Mouse (Mus musculus): ENCODE data around the gene Clic4. TPM values are rescaled to one million over a fixed set of nuclear protein-coding genes. Genes with fewer than 3 reads are reported as not detected.

Gene Clic4
- 147 and 166 TPM in 2 replicates for polyA plus RNA-seq (2015; fragmentation: Nextera tagmentation; extraction: Ambion mirVana)

DNA sequence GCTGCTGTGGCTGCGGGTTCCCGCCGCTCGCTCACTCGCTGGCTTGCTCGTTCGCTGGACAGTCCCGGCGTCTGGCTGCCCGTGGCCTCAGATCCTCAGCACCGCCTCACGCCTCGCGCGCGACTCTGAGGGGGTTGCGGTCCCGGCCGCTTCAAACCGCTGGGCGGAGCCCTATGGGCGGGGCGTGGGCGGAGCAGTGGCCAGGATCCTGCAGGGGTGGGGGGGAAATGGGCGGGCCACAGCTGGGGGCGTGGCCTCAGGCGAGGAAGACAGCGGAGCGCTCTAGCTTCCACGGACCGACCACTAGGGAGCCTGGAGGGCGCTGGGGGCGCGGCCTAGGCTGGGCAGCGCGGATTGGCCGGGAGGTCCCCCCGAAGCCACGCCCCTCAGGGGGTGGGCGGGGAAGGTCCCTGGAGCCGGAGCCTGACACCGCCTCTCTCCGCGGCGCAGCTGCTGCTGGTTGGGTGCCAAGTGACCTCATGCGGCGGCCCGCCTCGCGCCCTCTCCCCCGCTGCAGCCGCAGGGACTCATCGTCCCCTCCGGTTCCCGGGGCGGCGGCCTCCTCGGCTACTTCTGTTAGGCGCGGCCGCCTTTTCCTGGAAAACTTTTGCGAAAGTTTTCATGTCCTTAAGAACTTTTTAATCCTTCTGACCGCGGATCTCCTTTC, at the start of gene Clic4:
TSS of gene Clic4 (minus strand) at position 175 of the 667 bp plus-strand sequence.
- peak; percentile 99 for ATAC-seq (replicated peaks; ENCODE audit: low FRiP score, low read depth)
- Histone ChIP-seq H3K36me3 (ENCODE audit: insufficient read depth, low read length) (no peaks in the 10 kb centered on the region), H3K27me3 (ENCODE audit: insufficient read depth, low read length) (no peaks in the 10 kb centered on the region), H3K9me3 (replicated peaks; ENCODE audit: low read length) (no peaks in the 10 kb centered on the region), H3K4me2 (ENCODE audit: low read length) (peak within 1 kb of the TSS; percentile 56), H3K4me3 (replicated peaks; ENCODE audit: low read depth, low read length) (peak within 1 kb of the TSS; percentile 83), H3K9ac (ENCODE audit: low read depth, low read length) (peak within 1 kb of the TSS; percentile 89), H3K4me1 (replicated peaks; ENCODE audit: insufficient read depth, low read length) (peaks cover 27% of the 10 kb centered on the region), H3K27ac (peak within 1 kb of the TSS; percentile 97)
- peak; percentile 99 for DNase-seq (ENCODE audit: low spot score)
- WGBS: under 1% methylated on average over 59 of the region's 64 CpGs
- peak; percentile 53 for TF ChIP-seq CTCF (IDR thresholded peaks at IDR 0.05; ENCODE audit: low read depth)

DNA sequence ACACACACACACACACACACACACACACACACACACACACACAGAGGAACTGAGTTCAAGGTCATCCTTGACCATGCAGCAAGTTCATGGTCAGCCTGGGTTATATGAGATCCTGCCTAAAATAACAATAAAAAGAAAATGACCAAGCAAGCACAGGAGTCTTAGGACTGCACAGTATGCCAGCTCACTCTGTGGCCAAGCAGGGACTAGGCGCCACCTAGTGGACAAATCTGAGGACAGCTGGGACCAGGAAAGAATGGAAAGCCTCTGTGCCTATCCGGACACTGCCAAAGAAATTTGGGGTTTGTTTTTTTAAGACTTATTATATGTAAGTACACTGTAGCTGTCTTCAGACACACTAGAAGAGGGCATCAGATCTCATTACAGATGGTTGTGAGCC, 45.4 kb upstream of the Clic4 start:
- ATAC-seq (replicated peaks; ENCODE audit: low FRiP score, low read depth): peak; percentile 70; the same call in 1 of the 2 replicates
- no peak overlapping the region for H3K9ac ChIP-seq (ENCODE audit: low read depth, low read length)
- DNase-seq (ENCODE audit: low spot score): peak; percentile 91
- H3K36me3 ChIP-seq (ENCODE audit: insufficient read depth, low read length): peaks cover 61% of the 10 kb centered on the region
- H3K9me3 ChIP-seq (replicated peaks; ENCODE audit: low read length): no peaks in the 10 kb centered on the region
- no peak overlapping the region for H3K4me3 ChIP-seq (replicated peaks; ENCODE audit: low read depth, low read length)
- H3K4me1 ChIP-seq (replicated peaks; ENCODE audit: insufficient read depth, low read length): peaks cover 9% of the 10 kb centered on the region
- H3K27me3 ChIP-seq (ENCODE audit: insufficient read depth, low read length): no peaks in the 10 kb centered on the region
- 7% methylated on average over 2 of the region's 2 CpGs for WGBS
- peak; percentile 96 for TF ChIP-seq CTCF (IDR thresholded peaks at IDR 0.05; ENCODE audit: low read depth)
- H3K27ac ChIP-seq: no peak overlapping the region
- no peak overlapping the region for H3K4me2 ChIP-seq (ENCODE audit: low read length)

DNA sequence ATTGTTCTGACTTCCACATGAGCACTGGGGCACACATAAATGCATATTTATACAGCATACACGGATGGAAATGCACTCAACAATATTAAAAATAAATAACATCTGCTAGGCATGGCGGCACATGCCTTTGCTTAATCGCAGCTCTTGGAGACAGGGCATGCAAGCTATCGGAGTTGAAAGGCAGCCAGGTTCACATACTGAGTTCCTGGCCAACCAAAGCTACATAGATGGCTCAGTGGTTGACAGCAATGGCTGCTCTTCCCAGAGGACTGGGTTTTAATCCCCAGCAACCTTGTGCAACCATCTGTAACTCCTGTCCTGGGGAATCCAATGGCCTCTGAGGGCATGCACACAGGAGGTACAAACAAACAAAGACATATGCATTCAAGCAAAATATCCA, 44.9 kb upstream of the Clic4 start:
- no peaks in the 10 kb centered on the region for H3K9me3 ChIP-seq (replicated peaks; ENCODE audit: low read length)
- TF ChIP-seq CTCF (IDR thresholded peaks at IDR 0.05; ENCODE audit: low read depth): no peak
- no peak overlapping the region for H3K27ac ChIP-seq
- DNase-seq (ENCODE audit: low spot score) (no peak), ATAC-seq (replicated peaks; ENCODE audit: low FRiP score, low read depth) (no peak)
- WGBS: 90% methylated on average over 4 of the region's 4 CpGs
- H3K36me3 ChIP-seq (ENCODE audit: insufficient read depth, low read length): peaks cover 57% of the 10 kb centered on the region
- H3K4me1 ChIP-seq (replicated peaks; ENCODE audit: insufficient read depth, low read length): peaks cover 13% of the 10 kb centered on the region
- no peaks in the 10 kb centered on the region for H3K27me3 ChIP-seq (ENCODE audit: insufficient read depth, low read length)
- H3K9ac ChIP-seq (ENCODE audit: low read depth, low read length): no peak overlapping the region
- no peak overlapping the region for H3K4me3 ChIP-seq (replicated peaks; ENCODE audit: low read depth, low read length)
- H3K4me2 ChIP-seq (ENCODE audit: low read length): no peak overlapping the region

DNA sequence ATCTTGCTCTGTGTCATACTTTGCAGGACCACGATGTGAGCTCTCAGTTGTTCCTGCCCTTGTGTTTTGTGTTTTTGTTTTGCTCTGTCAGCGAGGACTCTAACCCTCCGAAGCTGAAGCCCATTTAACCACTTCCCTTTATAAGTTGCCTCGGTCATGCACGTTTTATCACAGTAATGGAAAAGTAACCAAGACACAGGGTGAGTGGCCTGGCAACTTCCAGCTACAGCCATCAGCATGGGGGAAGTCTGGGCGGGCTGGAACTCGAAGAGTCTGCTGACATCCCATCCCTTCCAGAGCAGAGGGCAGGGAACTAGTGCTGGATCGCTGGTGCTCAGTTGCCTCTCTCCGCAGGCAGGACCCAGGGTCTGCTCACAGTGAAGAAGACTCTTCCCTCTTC, 42.7 kb upstream of the Clic4 start:
- DNase-seq (ENCODE audit: low spot score) (no peak), ATAC-seq (replicated peaks; ENCODE audit: low FRiP score, low read depth) (no peak)
- Histone ChIP-seq H3K4me1 (replicated peaks; ENCODE audit: insufficient read depth, low read length) (peaks cover 16% of the 10 kb centered on the region), H3K9ac (ENCODE audit: low read depth, low read length) (no peak overlapping the region), H3K4me3 (replicated peaks; ENCODE audit: low read depth, low read length) (no peak overlapping the region), H3K9me3 (replicated peaks; ENCODE audit: low read length) (no peaks in the 10 kb centered on the region), H3K36me3 (ENCODE audit: insufficient read depth, low read length) (peaks cover 35% of the 10 kb centered on the region; the same call in 1 of the 2 replicates), H3K27ac (no peak overlapping the region), H3K27me3 (ENCODE audit: insufficient read depth, low read length) (no peaks in the 10 kb centered on the region), H3K4me2 (ENCODE audit: low read length) (no peak overlapping the region)
- 97% methylated on average over 9 of the region's 9 CpGs for WGBS
- TF ChIP-seq CTCF (IDR thresholded peaks at IDR 0.05; ENCODE audit: low read depth): no peak

DNA sequence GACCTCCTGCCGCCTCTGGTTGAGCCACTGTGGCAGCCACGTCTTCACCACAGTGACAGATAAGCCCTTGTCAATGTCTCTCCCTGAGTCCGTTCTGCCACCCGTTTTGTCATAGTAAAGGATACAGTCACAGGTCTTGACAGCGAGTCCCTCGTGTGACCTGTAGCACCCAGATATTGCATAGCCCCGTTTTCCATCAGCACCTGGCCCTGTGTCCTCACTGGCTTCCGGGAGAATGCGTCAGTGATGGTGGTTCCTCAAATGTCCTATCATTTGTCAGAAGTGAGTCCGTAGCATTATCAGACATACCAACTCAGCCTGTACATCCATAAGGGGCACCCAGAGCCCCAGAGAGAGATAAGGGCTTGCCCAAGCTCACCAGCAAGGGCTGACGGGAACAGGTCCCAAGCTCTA, 41.8 kb upstream of the Clic4 start:
- no peak overlapping the region for H3K4me3 ChIP-seq (replicated peaks; ENCODE audit: low read depth, low read length)
- no peak overlapping the region for H3K4me2 ChIP-seq (ENCODE audit: low read length)
- H3K27ac ChIP-seq: no peak overlapping the region
- TF ChIP-seq CTCF (IDR thresholded peaks at IDR 0.05; ENCODE audit: low read depth): no peak
- DNase-seq (ENCODE audit: low spot score): no peak
- no peaks in the 10 kb centered on the region for H3K9me3 ChIP-seq (replicated peaks; ENCODE audit: low read length)
- no peak for ATAC-seq (replicated peaks; ENCODE audit: low FRiP score, low read depth)
- peaks cover 21% of the 10 kb centered on the region for H3K4me1 ChIP-seq (replicated peaks; ENCODE audit: insufficient read depth, low read length)
- WGBS: 86% methylated on average over 11 of the region's 11 CpGs
- H3K36me3 ChIP-seq (ENCODE audit: insufficient read depth, low read length): peaks cover 27% of the 10 kb centered on the region; the same call in 1 of the 2 replicates
- H3K27me3 ChIP-seq (ENCODE audit: insufficient read depth, low read length): no peaks in the 10 kb centered on the region
- no peak overlapping the region for H3K9ac ChIP-seq (ENCODE audit: low read depth, low read length)

DNA sequence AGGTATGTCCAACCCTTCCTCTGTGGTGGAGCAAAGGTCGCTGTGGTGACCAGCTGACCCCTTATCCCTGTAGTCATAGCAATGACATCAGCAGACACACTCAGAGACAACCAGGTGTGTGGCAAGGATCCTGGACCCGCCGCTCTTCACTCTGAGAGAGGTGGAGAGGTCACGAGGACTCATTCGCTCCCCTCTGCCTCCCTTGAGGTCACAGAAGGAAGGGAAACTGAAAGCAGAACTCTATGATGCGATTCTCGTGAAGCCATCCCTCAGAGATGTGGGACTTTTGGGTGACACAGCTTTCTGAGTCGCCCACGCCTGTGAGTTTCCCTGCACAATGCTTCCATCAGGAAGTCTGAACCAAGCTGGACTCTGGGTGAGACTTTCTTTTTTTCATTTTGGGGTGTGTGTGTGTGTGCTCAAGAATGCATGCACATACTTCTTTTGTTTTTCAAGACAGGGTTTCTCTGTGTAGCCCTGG, 41.2 kb upstream of the Clic4 start:
- Histone ChIP-seq H3K27ac (peak overlapping the region; percentile 70), H3K36me3 (ENCODE audit: insufficient read depth, low read length) (peaks cover 23% of the 10 kb centered on the region; the same call in 1 of the 2 replicates), H3K27me3 (ENCODE audit: insufficient read depth, low read length) (no peaks in the 10 kb centered on the region), H3K9ac (ENCODE audit: low read depth, low read length) (no peak overlapping the region), H3K4me3 (replicated peaks; ENCODE audit: low read depth, low read length) (no peak overlapping the region), H3K4me1 (replicated peaks; ENCODE audit: insufficient read depth, low read length) (peaks cover 28% of the 10 kb centered on the region), H3K4me2 (ENCODE audit: low read length) (0 out of 2 replicates have a peak overlapping the region, but pooled peaks have one; percentile 3), H3K9me3 (replicated peaks; ENCODE audit: low read length) (no peaks in the 10 kb centered on the region)
- DNase-seq (ENCODE audit: low spot score): no peak
- 60% methylated on average over 9 of the region's 9 CpGs for WGBS
- peak; percentile 34 for ATAC-seq (replicated peaks; ENCODE audit: low FRiP score, low read depth)
- TF ChIP-seq CTCF (IDR thresholded peaks at IDR 0.05; ENCODE audit: low read depth): no peak

Data from kidney, postnatal 0 days (tissue).